Mouse (Mus musculus) liver, embryonic 18 days (tissue): ENCODE data around the gene Pcdh17. TPM values are rescaled to one million over a fixed set of nuclear protein-coding genes. Genes with fewer than 3 reads are reported as not detected.

Experiments used
- polyA plus RNA-seq: library from polyadenylated mRNA; depleted of rRNA; stranded (reverse); fragments of >200 nt; gene quantifications from 2 replicates; pipeline ENCODE4 v1.2.3, GENCODE M21; 2012; rRNA removed

Gene Pcdh17
- 0.40 and 0.51 TPM in 2 replicates for polyA plus RNA-seq

DNA sequence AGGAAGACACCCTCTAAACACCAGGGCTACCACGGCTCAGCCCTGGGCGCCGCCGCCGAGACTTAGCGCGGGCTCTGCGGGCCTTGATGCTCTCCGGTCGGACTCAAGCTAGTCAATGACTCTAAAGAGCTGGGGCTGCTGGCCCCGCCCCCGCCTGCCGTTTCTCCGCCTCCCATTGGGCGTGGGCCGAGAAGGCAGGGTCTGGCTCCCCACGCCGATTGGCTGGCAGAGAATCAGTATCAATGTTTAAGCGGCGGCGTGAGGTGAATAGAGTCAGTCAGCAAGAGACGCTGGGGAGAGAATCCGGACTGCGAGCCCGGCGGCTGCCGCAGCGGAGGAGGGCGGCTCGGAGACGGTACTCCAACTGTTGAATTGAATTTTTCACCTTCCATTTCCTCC lies at the start of gene Pcdh17:
Gene Pcdh17, plus strand, starts transcription at position 276 of the 399 bp plus-strand sequence.

